Mouse (Mus musculus) embryonic facial prominence, embryonic 13.5 days (tissue): ENCODE measurements around the gene Speer4b. TPM values are rescaled to one million over a fixed set of nuclear protein-coding genes. Genes with fewer than 3 reads are reported as not detected.

ENCODE experiments used
- ATAC-seq: fragments of 200-750 bp; cut with Nextera tagmentation; 2 replicates; pipeline ENCODE4 v1.8.0; 2017; ENCODE audit warnings: low read depth; ENCODE audit not compliant: insufficient number of reproducible peaks, insufficient read depth, low FRiP score, low TSS enrichment
- H3K27ac ChIP-seq: fragments of 300-500 bp; sonication (generic); 2 replicates; pipeline ENCODE4 v1.5.1; 2015; ENCODE audit warnings: moderate library complexity, mild to moderate bottlenecking, inconsistent platforms
- H3K27me3 ChIP-seq: fragments of 300-500 bp; sonication (generic); 2 replicates; pipeline ENCODE4 v1.6.1; 2015; ENCODE audit warnings: mild to moderate bottlenecking, inconsistent platforms
- H3K36me3 ChIP-seq: fragments of 300-500 bp; sonication (generic); 2 replicates; pipeline ENCODE4 v1.6.1; 2015; ENCODE audit warnings: mild to moderate bottlenecking, inconsistent platforms
- H3K4me1 ChIP-seq: fragments of 300-500 bp; sonication (generic); 2 replicates; pipeline ENCODE4 v1.6.1; 2015; ENCODE audit warnings: inconsistent platforms
- H3K4me2 ChIP-seq: fragments of 300-500 bp; sonication (generic); 2 replicates; pipeline ENCODE4 v1.6.1; 2015; ENCODE audit warnings: moderate library complexity, mild to moderate bottlenecking, inconsistent platforms
- H3K4me3 ChIP-seq: fragments of 300-500 bp; sonication (generic); 2 replicates; pipeline ENCODE4 v1.5.1; 2015; ENCODE audit warnings: mild to moderate bottlenecking, inconsistent platforms
- H3K9ac ChIP-seq: fragments of 300-500 bp; sonication (generic); 2 replicates; pipeline ENCODE4 v1.6.1; 2015; ENCODE audit warnings: mild to moderate bottlenecking, inconsistent platforms
- H3K9me3 ChIP-seq: fragments of 300-500 bp; sonication (generic); 2 replicates; pipeline ENCODE4 v1.6.1; 2016; ENCODE audit warnings: inconsistent platforms
- WGBS: fragments of 180-500 bp; shearing (Covaris S2); methylation state at CpG from one replicate; pipeline ENCODE4 v1.1.7; 2015; ENCODE audit warnings: mixed read lengths; 5-methylcytosine and 5-hydroxymethylcytosine counted together
- polyA plus RNA-seq: library from polyadenylated mRNA; unstranded; fragments of >200 nt; fragmentation: Nextera tagmentation; extraction: Ambion mirVana; gene quantifications from 2 replicates; pipeline ENCODE4 v1.2.1, GENCODE M21; 2015

The Speer4b gene
- polyA plus RNA-seq, 1 experiment from 2014 or later: not detected

DNA sequence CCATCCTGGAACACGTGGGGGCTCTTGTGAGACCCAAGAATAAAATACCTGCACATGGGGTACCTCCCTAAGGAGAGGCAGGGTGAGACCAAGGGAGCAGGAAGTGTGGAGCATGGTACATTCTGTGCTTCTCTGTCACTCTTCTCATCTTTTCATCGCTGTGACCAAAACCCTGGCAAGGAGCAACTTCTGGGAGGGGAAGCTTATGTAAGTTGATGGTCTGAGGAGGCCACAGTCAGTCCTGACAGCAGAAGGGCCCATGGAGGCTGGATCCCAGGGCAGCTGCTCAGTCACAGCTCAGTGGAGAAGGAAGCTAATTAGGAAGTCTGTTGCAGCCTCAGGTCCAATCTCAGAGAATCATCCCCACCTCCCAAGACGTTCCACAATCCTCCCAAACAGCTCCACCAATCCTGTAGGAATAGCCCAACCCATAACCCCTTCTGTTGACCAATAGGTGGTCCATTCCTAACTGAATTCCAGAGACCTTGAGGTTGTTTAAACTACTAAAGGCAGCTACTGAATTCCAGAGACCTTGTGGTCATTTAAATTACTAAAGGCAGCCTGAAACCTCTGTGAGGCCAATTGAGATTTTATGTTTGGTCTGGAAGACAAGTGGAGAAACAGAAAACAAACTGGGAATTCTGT lies 47.9 kb downstream of the Speer4b start:
- no peak for ATAC-seq
- Histone ChIP-seq H3K9ac (no peak overlapping the region), H3K4me1 (no peaks in the 10 kb centered on the region), H3K9me3 (no peaks in the 10 kb centered on the region), H3K27me3 (no peaks in the 10 kb centered on the region), H3K4me2 (no peak overlapping the region), H3K36me3 (no peaks in the 10 kb centered on the region), H3K4me3 (no peak overlapping the region), H3K27ac (no peak overlapping the region)
- 47% methylated on average over 3 of the region's 3 CpGs for WGBS
